Mouse (Mus musculus) thymus, adult 2 months (tissue): ENCODE data around the gene Vps35l. TPM values are rescaled to one million over a fixed set of nuclear protein-coding genes. Genes with fewer than 3 reads are reported as not detected.

Experiments used
- DNase-seq: peaks from one replicate; pipeline ENCODE4 v3.0.0; 2021
- H3K27ac ChIP-seq: fragments of 200-500 bp; 2 replicates; pipeline ENCODE4 v1.5.1; 2012; ENCODE audit warnings: low read length, control low read depth; ENCODE audit not compliant: control insufficient read depth, insufficient read depth
- H3K27me3 ChIP-seq: fragments of 200-500 bp; 2 replicates; pipeline ENCODE4 v1.6.1; 2012; ENCODE audit warnings: mild to moderate bottlenecking, low read length, moderate library complexity, mixed read lengths; ENCODE audit not compliant: control insufficient read depth, insufficient read depth
- H3K36me3 ChIP-seq: fragments of 200-500 bp; 2 replicates; pipeline ENCODE4 v1.6.1; 2012; ENCODE audit warnings: mild to moderate bottlenecking, low read length, moderate library complexity; ENCODE audit not compliant: control insufficient read depth, insufficient read depth
- H3K4me1 ChIP-seq: fragments of 200-500 bp; replicated peaks from 2 replicates; pipeline ENCODE4 v1.6.1; 2012; ENCODE audit warnings: low read length; ENCODE audit not compliant: control insufficient read depth, insufficient read depth
- H3K4me3 ChIP-seq: fragments of 200-500 bp; 2 replicates; pipeline ENCODE4 v1.5.1; 2012; ENCODE audit warnings: mild to moderate bottlenecking, low read length, control low read depth, moderate library complexity; ENCODE audit not compliant: control insufficient read depth, insufficient read depth
- CTCF ChIP-seq: fragments of 200-500 bp; IDR thresholded peaks from 2 replicates; pipeline ENCODE4 v1.5.1; 2012; ENCODE audit warnings: mild to moderate bottlenecking, control low read depth, low read length, moderate library complexity, borderline replicate concordance; ENCODE audit not compliant: control insufficient read depth, poor library complexity, insufficient read depth; ENCODE audit errors: extremely low read depth
- POLR2A ChIP-seq: fragments of 200-500 bp; IDR thresholded peaks from 2 replicates; pipeline ENCODE4 v1.6.1; 2012; ENCODE audit warnings: mild to moderate bottlenecking, low read length, control low read depth, moderate library complexity; ENCODE audit not compliant: control insufficient read depth, poor library complexity, insufficient read depth; ENCODE audit errors: extremely low read depth
- WGBS: fragments of 180-500 bp; shearing (Covaris S2); methylation state at CpG from one replicate; pipeline ENCODE4 v1.1.7; 2018; 5-methylcytosine and 5-hydroxymethylcytosine counted together
- polyA plus RNA-seq: library from polyadenylated mRNA; depleted of rRNA; stranded (reverse); fragments of >200 nt; gene quantifications from 2 replicates; pipeline ENCODE4 v1.2.3, GENCODE M21; 2012

The Vps35l gene
- polyA plus RNA-seq, 1 experiment: 56.2 TPM

GRCm38 (mm10) chr7:118777598-118778394 is 37.8 kb downstream of the Vps35l start:
- no peak for TF ChIP-seq CTCF
- no peak for TF ChIP-seq POLR2A
- H3K4me1 ChIP-seq: no peaks in the 10 kb centered on the region
- no peak overlapping the region for H3K4me3 ChIP-seq
- no peak overlapping the region for H3K27ac ChIP-seq
- WGBS: 85% methylated on average over 10 of the region's 10 CpGs
- H3K27me3 ChIP-seq: no peaks in the 10 kb centered on the region
- H3K36me3 ChIP-seq: peaks cover 10% of the 10 kb centered on the region; the same call in 1 of the 2 replicates
- no peak for DNase-seq

GRCm38 (mm10) chr7:118778561-118778960 is 38.5 kb downstream of the Vps35l start:
- Histone ChIP-seq H3K27ac (no peak overlapping the region), H3K4me1 (no peaks in the 10 kb centered on the region), H3K27me3 (no peaks in the 10 kb centered on the region), H3K36me3 (peaks cover 10% of the 10 kb centered on the region; the same call in 1 of the 2 replicates), H3K4me3 (no peak overlapping the region)
- WGBS: 96% methylated on average over 6 of the region's 6 CpGs
- no peak for DNase-seq
- no peak for TF ChIP-seq CTCF
- TF ChIP-seq POLR2A: no peak

GRCm38 (mm10) chr7:118783305-118784001 is 43.4 kb downstream of the Vps35l start:
- 96% methylated on average over 11 of the region's 11 CpGs for WGBS
- H3K27ac ChIP-seq: no peak overlapping the region
- DNase-seq: no peak
- H3K36me3 ChIP-seq: peaks cover 5% of the 10 kb centered on the region; the same call in 1 of the 2 replicates
- no peak overlapping the region for H3K4me3 ChIP-seq
- TF ChIP-seq POLR2A: no peak
- TF ChIP-seq CTCF: no peak
- H3K4me1 ChIP-seq: no peaks in the 10 kb centered on the region
- H3K27me3 ChIP-seq: no peaks in the 10 kb centered on the region

DNA sequence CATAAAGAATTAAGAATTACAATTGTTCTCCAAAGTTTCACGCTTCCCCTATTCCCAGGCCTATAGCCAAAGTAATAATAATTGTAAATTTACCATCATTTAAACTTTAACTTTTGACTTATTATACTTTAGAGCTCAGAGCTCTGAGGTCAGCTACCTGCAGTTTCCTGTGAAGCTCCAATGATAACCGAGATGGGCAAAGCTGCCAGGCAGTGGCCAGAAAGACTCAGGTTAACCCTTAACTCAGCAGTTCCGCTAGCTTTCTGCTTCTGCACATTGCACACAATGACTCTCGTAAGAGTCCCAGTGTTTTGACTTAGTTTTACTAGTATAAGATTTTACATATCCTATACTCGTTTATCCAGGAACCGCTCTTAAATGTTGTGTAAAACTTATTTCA is 46.1 kb downstream of the Vps35l start:
- DNase-seq: no peak
- 93% methylated on average over 6 of the region's 6 CpGs for WGBS

GRCm38 (mm10) chr7:118787326-118787725 is 47.3 kb downstream of the Vps35l start:
- 97% methylated on average over 5 of the region's 5 CpGs for WGBS
- TF ChIP-seq CTCF: no peak
- TF ChIP-seq POLR2A: no peak
- H3K27me3 ChIP-seq: no peaks in the 10 kb centered on the region
- no peak for DNase-seq
- no peak overlapping the region for H3K4me3 ChIP-seq
- H3K36me3 ChIP-seq: peaks cover 2% of the 10 kb centered on the region
- H3K4me1 ChIP-seq: no peaks in the 10 kb centered on the region
- H3K27ac ChIP-seq: no peak overlapping the region

More for the DNA sequence above, 46.1 kb downstream of the Vps35l start:
- TF ChIP-seq POLR2A (no peak), CTCF (no peak)
- no peak overlapping the region for H3K4me3 ChIP-seq
- H3K36me3 ChIP-seq: peaks cover 2% of the 10 kb centered on the region; the same call in 1 of the 2 replicates
- no peak overlapping the region for H3K27ac ChIP-seq
- H3K4me1 ChIP-seq: no peaks in the 10 kb centered on the region
- no peaks in the 10 kb centered on the region for H3K27me3 ChIP-seq

DNA sequence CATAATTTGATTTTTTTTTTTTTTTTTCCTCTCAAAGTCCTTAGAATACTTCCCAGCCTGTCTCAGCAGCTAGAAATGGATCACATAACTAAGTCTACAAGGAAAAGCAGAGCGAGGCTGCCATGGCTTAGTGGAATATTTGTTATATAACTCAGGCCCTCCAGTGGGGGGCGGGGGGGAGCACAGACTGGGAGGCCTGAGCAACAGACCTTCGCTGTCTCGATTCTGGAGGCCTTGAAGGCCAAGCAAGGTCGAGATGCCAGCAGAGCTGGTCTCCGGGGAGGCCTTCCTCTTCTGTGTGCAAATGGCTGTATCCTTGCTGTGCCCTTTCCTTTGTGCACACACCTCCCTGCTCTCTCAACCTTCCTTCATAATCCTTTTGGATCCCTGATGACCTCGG is 48.5 kb downstream of the Vps35l start:
- H3K36me3 ChIP-seq: peaks cover 13% of the 10 kb centered on the region
- TF ChIP-seq CTCF: no peak
- TF ChIP-seq POLR2A: no peak
- H3K4me3 ChIP-seq: no peak overlapping the region
- DNase-seq: no peak
- H3K4me1 ChIP-seq: no peaks in the 10 kb centered on the region
- H3K27me3 ChIP-seq: no peaks in the 10 kb centered on the region
- H3K27ac ChIP-seq: no peak overlapping the region
- 95% methylated on average over 7 of the region's 7 CpGs for WGBS

DNA sequence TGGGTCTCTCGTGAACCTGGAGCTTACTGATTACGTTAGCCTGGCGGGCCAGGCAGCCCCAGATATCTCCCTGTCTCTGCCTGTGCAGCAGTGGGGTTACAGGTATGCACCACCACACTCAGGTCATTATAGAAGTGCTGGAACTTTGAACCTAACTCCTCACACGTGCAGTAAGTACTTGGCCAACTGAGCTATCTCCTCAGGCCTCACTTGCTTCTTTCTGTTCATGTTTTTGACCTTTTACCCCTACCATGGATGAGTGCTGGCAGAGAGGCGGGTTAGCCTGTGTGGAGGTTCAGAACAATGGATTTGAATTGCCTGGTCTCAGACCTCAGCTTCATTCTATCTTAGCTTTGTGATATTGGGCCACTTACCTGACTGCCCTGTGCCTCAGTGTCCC is 50.3 kb downstream of the Vps35l start:
- H3K4me1 ChIP-seq: no peaks in the 10 kb centered on the region
- peaks cover 13% of the 10 kb centered on the region for H3K36me3 ChIP-seq
- H3K27me3 ChIP-seq: no peaks in the 10 kb centered on the region
- DNase-seq: no peak
- H3K27ac ChIP-seq: no peak overlapping the region
- 92% methylated on average over 5 of the region's 5 CpGs for WGBS
- no peak overlapping the region for H3K4me3 ChIP-seq
- TF ChIP-seq CTCF: no peak
- no peak for TF ChIP-seq POLR2A
